Mouse (Mus musculus): ENCODE measurements around the gene Moxd1. TPM values are rescaled to one million over a fixed set of nuclear protein-coding genes. Genes with fewer than 3 reads are reported as not detected.
"Not testable (repeated sequence)": the region's sequence is repeated elsewhere in the genome, so short reads cannot be mapped to it uniquely, and the experiment has no call there.

Gene Moxd1
- total RNA-seq, 2 experiments from 2014 or later = 1.0 to 1.9 TPM

DNA sequence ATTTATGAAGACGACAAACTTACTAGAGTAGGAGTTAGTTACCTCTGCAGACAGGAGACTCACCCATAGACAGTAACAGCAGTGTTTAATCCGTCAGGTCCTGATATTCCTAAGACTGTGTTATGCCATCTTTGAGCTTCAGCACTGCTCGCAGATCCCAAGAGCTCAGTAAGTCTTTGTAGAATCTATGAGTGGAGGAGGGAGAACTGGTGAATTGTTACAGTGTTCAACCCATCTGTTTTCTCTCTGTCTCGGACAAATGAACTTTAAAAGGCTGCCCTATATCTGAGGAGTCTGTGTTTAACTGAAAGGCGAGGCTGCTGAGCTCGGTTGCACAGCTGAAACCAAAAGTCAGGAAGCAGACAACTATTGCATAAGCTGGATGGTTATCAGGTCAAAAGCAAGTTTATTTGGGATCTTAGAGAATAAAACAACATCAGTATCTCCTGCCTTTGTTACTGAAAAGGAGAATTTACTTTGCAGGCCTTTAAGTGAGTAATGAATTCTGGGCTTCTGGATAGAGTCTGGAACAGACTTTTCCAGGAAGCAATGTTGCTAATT lies 47.8 kb downstream of the Moxd1 start:
- DNase-seq = no peak

GRCm38 (mm10) chr10:24276211-24276610 lies 52.9 kb downstream of the Moxd1 start:
- no peak for DNase-seq

DNA sequence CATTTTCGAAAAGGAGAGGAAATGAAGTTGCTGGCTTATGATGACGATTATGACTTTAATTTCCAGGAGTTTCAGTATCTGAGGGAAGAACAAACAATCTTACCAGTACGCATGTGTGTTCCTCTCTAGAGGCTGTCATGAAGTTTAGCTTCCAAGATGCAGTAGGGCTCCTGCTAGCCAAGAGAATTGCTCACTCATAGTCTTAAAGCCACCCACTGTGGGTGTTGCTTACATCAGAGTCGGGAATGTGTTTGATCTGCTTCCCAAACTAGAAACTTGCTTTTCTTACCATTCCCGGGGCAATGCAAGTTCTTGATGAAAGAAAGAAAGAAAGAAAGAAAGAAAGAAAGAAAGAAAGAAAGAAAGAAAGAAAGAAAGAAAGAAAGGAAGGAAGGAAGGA lies 59.3 kb downstream of the Moxd1 start:
- no peak for DNase-seq

- no peak for DNase-seq
These were observed 68.3 kb downstream of the Moxd1 start for GRCm38 (mm10) chr10:24291611-24292010.

DNA sequence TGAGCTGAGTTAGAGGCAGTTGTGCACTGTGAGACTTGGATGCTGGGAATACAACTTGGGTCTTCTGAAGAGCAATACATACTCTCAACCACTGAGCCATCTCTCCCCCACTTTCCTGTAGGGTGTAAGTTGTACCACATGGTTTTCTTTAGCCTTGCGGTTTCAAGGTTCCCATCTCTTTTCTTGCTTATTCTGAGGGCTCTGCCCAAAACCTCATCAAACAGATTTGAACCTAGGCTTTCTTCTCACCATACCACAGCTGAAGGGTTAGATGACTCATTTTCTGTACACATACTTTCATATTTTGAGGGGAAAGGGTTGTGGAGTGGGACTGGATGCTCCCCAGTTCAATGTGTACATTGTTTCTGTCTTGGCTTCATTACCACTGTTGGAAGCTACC lies 69.4 kb downstream of the Moxd1 start:
- DNase-seq = no peak

DNA sequence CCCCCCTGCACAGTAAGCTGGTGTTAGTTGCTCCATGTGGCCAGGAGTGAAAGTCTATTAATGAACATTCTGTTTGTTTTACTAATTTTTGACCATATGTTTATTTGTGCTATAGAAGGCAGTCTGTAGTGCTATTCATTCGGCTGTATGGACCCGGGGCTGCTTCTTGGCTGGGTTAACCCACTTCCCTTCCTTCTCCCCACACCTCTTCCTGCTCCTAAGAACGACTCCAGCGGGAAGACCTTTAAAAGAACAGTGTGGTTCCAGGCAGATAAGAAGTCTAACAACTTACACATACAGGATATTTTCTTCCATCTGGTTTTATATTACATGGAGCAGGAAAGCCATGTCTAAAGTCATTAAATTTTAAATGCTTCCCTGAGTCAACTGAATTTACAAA lies 73.3 kb downstream of the Moxd1 start:
- DNase-seq = no peak

- DNase-seq = peak; percentile 62
These were observed 74.5 kb downstream of the Moxd1 start for GRCm38 (mm10) chr10:24297792-24298191.

DNA sequence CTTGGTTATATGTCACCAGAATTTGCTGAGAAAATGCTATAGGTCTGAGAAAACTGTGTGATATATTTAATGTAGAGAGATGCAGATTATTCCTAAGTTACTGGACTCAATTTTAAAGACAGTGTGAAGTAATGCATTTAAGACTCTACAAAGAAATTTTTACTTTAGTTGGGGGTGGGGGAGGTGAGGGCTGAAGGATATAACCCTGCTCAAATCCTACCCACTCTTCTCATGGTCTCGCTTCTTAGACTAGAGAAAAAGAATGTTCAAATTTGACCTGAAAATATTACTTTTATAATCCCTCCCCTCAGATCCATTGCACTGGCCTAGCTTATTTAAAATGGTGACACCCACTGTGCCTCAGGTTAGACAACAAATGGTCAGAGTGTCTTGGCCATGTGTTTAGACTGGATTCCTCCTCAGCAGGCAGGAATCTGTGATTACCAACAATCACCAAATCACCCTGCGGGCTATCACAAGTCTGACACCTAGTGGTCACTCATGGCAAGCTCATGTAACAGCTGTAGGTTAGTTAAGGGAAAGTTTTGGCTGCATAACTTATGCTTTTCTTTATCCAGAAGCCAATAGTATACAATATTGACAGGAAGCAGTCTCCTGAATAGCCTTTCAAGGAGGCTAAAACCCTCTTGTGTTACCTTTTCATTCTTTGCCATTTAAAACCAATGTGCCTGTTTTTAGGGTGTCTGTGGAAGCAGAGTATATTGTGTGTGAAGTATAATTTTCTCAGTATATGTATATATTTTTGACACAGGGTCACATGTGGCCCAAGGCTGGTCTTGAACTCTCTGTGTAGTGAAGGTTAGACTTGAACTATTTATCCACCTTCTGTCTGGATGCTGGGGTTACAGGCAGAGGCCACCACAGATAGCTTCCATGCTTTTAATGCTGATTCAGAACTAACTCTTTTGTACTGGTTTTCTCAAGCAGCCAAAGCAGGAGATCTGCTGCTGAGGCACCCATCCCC lies 75.2 kb downstream of the Moxd1 start:
- DNase-seq = peak; percentile 72

GRCm38 (mm10) chr10:24312191-24312611 lies 88.9 kb downstream of the Moxd1 start:
- peak; percentile 75 for DNase-seq

DNA sequence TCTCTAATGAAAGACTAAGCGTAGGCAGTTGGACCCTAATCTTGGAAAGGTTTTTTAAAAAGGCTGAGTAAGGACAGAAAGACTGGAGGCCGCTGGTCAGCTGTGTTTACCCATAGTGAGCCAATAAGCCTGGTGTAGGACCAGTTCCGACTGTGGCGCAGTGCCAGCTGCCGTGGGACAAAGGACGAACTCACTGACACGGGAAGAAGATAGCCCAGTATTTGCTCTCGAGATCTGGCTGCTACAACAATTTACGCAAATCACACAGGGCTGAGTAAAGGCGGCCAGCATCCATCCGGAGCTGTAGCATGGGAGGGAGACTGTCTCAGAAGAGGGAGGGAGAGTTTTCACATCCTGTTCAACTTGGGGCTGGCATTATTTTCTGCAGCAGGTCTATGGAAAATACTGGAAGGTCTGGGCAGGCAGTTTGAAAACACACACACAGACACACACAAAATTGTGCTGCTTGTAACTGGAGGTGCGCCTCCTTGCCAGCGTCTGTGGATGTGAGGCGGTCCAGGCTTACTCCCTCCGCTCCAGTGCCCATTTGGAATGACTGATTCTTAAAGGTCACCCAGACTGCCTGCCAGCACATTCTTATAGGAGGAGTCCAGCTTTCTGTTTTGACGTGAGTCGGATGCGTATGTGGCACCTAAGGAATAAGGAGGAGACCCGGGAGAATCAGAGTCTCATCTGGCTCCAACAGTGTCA lies 94.0 kb downstream of the Moxd1 start:
- DNase-seq = peak; percentile 76

DNA sequence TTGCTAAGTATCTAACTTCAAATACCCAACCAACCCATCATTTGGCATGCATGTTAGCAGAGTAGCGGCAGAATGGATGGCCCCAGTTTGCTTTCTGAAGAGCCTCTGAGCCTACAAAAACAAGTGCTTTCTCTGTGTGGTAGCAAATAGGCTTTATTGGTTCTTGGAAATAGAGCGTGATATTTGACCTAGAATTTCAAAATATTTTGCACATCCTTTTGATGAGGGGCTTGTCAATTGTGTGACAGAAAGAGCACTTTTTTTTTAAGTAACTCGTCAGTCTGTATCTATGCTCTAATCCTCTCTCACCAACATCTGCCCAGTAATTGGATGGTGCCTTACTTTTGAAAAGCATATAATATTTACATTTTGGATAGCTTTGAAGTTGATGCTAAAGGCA lies 97.0 kb downstream of the Moxd1 start:
- no peak for DNase-seq

DNA sequence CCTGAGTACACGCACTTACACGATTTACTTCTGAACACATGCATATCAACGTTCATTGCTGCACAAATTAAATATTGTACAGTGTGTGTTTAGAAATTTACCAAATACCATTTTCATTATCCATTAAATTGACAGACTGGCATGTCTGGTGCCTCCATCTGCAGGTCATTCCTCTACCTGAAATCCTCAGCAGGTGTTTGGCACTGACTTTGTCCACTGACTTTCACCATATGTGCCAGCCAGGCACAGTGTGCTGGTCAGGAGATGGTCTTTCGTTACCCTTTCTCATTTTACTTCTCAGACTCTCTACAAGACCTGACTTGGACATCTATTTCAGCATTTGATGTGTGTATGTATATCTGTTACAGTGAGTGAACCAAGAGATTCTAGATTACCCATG lies 99.7 kb downstream of the Moxd1 start:
- DNase-seq = no peak

- not testable (repeated sequence) for DNase-seq
These were observed 103.9 kb downstream of the Moxd1 start for GRCm38 (mm10) chr10:24327265-24327664.

GRCm38 (mm10) chr10:24332799-24333198 lies 109.5 kb downstream of the Moxd1 start:
- peak; percentile 7 for DNase-seq

DNA sequence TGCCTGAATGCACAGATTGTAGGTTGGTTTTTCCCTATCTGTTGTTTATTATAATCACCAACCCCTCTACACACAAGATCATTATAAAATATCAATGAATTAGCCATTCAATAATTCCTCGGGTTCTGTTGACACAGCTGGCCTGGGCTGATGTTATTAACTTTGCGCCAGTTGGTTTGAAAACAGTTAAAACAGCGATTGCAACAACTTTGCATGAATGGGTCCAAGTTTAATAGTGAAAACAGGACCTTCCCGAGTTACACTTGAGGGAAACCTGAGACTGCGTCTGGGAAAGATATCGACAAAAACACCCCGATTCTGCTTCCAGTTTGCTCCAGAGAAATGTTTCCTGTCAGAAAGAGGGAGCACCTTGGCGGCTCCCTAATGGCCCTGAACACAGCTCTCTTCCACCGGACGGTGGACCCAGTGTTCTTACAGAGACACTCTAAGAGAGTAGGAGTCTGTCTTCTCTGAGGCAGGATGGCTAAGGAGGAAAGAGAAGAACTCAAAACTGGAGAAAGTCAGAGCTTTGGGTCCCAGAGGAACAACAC lies 116.4 kb downstream of the Moxd1 start:
- DNase-seq = no peak

GRCm38 (mm10) chr10:24340551-24341213 lies 117.4 kb downstream of the Moxd1 start:
- DNase-seq = no peak

- no peak for DNase-seq
These were observed 117.9 kb downstream of the Moxd1 start for GRCm38 (mm10) chr10:24341214-24341589.

GRCm38 (mm10) chr10:24343068-24343467 lies 119.8 kb downstream of the Moxd1 start:
- no peak for DNase-seq
